8 mouse cellular contexts compared by ENCODE assay signal in genomic region chr9:73039222-73039945, GRCm38 (mm10). TPM values are rescaled to one million over a fixed set of nuclear protein-coding genes. Genes with fewer than 3 reads are reported as not detected.
DNase-seq lines count a peak whose midpoint lies in the region; ATAC-seq lines count a peak whose summit lies in the region.

No protein-coding gene starts in this region.

- peak overlapping the region; percentile 59 for H3K4me3 ChIP-seq in hindbrain, embryonic 14.5 days (replicated peaks; ENCODE audit: low read length)

- H3K4me1 ChIP-seq in hindbrain, embryonic 14.5 days (replicated peaks; ENCODE audit: control insufficient read depth, insufficient read depth, low read length), result peaks cover 17% of the 10 kb centered on the region

- H3K27ac ChIP-seq in hindbrain, embryonic 14.5 days, result peak overlapping the region; percentile 90

- no peaks in the 10 kb centered on the region for H3K27me3 ChIP-seq in hindbrain, embryonic 14.5 days (ENCODE audit: control insufficient read depth, insufficient read depth, low read length)

- peak; percentile 90 for ATAC-seq in hindbrain, embryonic 14.5 days (ENCODE audit: low FRiP score)

- peaks cover 15% of the 10 kb centered on the region; the same call in 1 of the 2 replicates for H3K36me3 ChIP-seq in hindbrain, embryonic 14.5 days (replicated peaks; ENCODE audit: control insufficient read depth, insufficient read depth)

- peak overlapping the region; percentile 93 for H3K4me2 ChIP-seq in hindbrain, embryonic 14.5 days (replicated peaks)

- DNase-seq in T-cell, adult 2 months (ENCODE audit: low spot score), result peak; percentile 90
- DNase-seq in cerebellum, postnatal 25 days, result peak; percentile 97 to 98
- DNase-seq in frontal cortex, postnatal 25 days (ENCODE audit: low spot score in 2 of 2), result peak; percentile 87 to 88
- peak; percentile 91 for DNase-seq in hindbrain, embryonic 14.5 days (ENCODE audit: low spot score)
- DNase-seq in layer of hippocampus, postnatal 36 days, result peak; percentile 90 to 93
- peak; percentile 93 for DNase-seq in lung, postnatal 25 days (ENCODE audit: low spot score)
- DNase-seq in retina, adult 2 months (ENCODE audit: low read depth, low spot score), result peak; percentile 82
- peak; percentile 95 for DNase-seq in thymus, postnatal 25 days

- no peaks in the 10 kb centered on the region for H3K9me3 ChIP-seq in hindbrain, embryonic 14.5 days (ENCODE audit: control insufficient read depth, low read length)

- peak overlapping the region; percentile 80 for H3K9ac ChIP-seq in hindbrain, embryonic 14.5 days

- under 1% methylated on average over 49 of the region's 49 CpGs for WGBS in hindbrain, embryonic 14.5 days

RNA-seq across cellular contexts. Expression of gene Pigb, which starts 0.8 kb away (rescaled TPM):
- polyA plus RNA-seq in hindbrain, embryonic 14.5 days (2014; fragmentation: Nextera tagmentation; extraction: Ambion mirVana), result 13.2 and 21.0 TPM in 2 replicates
- total RNA-seq in layer of hippocampus, postnatal 36 days (2021), result 10 to 100 TPM; 12.5 to 15.1 TPM

RNA-seq across cellular contexts. Expression of gene Rab27a, which starts 5.3 kb away (rescaled TPM):
- polyA plus RNA-seq in hindbrain, embryonic 14.5 days (2014; fragmentation: Nextera tagmentation; extraction: Ambion mirVana), result 1.0 and 1.1 TPM in 2 replicates
- total RNA-seq in layer of hippocampus, postnatal 36 days (2021), result 10 to 100 TPM; 12.7 to 17.2 TPM

RNA-seq across cellular contexts. Expression of gene Ccpg1, which starts 54.2 kb away (rescaled TPM):
- polyA plus RNA-seq in hindbrain, embryonic 14.5 days (2014; fragmentation: Nextera tagmentation; extraction: Ambion mirVana), result 42.3 and 49.7 TPM in 2 replicates
- total RNA-seq in layer of hippocampus, postnatal 36 days (2021), result 100 to 1,000 TPM; 160 to 172 TPM

RNA-seq across cellular contexts. Expression of gene Ccpg1os, which starts 54.2 kb away (rescaled TPM):
- 27.1 TPM in 2 replicates for polyA plus RNA-seq in hindbrain, embryonic 14.5 days (2014; fragmentation: Nextera tagmentation; extraction: Ambion mirVana)
- total RNA-seq in layer of hippocampus, postnatal 36 days (2021), result 10 to 100 TPM; 11.0 to 11.7 TPM

Comparison
In these comparisons a context has a peak if more than half of its experiments do, and no peak if none do; other contexts are left out.
1. Peak in every context shown above with its lines: DNase-seq, ATAC-seq, H3K4me3 ChIP-seq and H3K27ac ChIP-seq.